Mouse (Mus musculus): ENCODE results near the gene Akt1s1.

The Akt1s1 gene

GRCm38 (mm10) chr7:44848561-44849415 is at the start of gene Akt1s1, which contains the start of gene Tbc1d17:
Gene Akt1s1 (plus strand): TSS chr7:44848991.
Gene Tbc1d17 (minus strand): TSS chr7:44849079.
- DNase-seq (ENCODE audit: low read depth, low spot score), result peak; percentile 100

GRCm38 (mm10) chr7:44808927-44809326 is 39.9 kb upstream of the Akt1s1 start:
- DNase-seq (ENCODE audit: low read depth, low spot score), result no peak

- no peak for DNase-seq (ENCODE audit: low read depth, low spot score)
These were observed 39.3 kb upstream of the Akt1s1 start for GRCm38 (mm10) chr7:44809466-44809865.

DNA sequence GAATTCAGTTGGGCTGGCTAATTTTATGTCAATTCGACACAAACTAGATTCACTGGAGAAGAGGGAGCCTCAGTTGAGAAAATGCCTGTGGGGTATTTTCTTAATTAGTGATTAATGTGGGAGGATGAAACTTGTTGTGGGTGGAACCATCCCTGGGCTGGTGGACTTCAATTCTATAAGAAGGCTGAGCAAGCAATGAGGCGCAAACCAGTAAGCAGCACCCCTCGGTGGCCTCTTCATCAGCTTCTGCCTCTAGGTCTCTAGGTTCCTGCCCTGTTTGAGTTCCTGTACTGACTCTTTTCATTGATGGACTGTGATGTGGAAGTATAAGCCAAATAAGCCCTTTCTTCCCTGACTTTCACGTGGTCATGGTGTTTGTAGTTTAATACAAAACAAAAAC is 38.4 kb upstream of the Akt1s1 start:
- no peak for DNase-seq (ENCODE audit: low read depth, low spot score)

- no peak for DNase-seq (ENCODE audit: low read depth, low spot score)
These were observed 37.8 kb upstream of the Akt1s1 start for GRCm38 (mm10) chr7:44810819-44811557.

GRCm38 (mm10) chr7:44812651-44813325 is 36.0 kb upstream of the Akt1s1 start:
- DNase-seq (ENCODE audit: low read depth, low spot score), result no peak

GRCm38 (mm10) chr7:44813985-44814384 is 34.8 kb upstream of the Akt1s1 start:
- DNase-seq (ENCODE audit: low read depth, low spot score), result no peak

- no peak for DNase-seq (ENCODE audit: low read depth, low spot score)
These were observed 34.4 kb upstream of the Akt1s1 start for GRCm38 (mm10) chr7:44814423-44814822.

GRCm38 (mm10) chr7:44814952-44815553 is 33.7 kb upstream of the Akt1s1 start:
- DNase-seq (ENCODE audit: low read depth, low spot score), result no peak

DNA sequence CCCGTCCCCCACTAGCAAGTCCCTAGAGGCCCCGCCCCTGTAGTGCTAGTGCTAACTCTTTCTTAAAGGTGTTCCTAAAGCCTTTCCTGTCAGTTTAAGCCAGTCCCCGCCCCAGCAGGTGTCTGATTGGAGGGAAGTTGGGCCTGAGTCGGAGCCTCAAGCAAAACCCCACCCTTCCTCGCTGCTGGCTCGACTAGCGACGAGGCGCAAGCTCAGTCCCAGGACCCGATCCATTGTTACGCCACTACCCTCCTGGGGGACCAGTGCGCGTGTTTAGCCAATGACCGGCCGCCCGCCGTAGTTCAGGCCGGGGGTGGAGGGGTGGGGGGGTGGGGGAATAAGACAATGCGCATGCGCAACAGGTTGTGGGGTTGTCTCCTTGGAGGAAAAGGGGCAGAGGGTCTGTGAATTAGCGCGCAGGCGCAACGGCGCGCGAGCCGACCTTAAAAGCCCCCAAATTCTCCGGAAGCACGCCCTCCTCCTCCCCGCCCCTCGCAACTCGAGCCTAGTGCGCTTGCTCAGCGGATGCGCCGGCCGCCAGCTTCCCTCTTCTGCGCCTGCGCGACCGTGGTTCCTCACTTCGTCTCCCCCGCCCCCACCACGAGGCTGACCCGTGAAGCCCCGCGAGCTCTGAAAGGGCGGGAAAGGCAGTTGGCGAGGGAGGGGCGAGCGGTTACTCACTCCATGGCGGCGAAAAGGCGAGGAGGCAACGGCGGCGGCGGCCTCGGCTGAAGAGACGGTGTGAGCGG is 32.9 kb upstream of the Akt1s1 start, which contains the start of the genes Nup62 and Il4i1:
Gene Nup62 (plus strand): TSS at position 368 of the 749 bp plus-strand sequence.
Gene Il4i1 (plus strand): TSS at position 667 of the 749 bp plus-strand sequence.
- peak; percentile 100 for DNase-seq (ENCODE audit: low read depth, low spot score)

DNA sequence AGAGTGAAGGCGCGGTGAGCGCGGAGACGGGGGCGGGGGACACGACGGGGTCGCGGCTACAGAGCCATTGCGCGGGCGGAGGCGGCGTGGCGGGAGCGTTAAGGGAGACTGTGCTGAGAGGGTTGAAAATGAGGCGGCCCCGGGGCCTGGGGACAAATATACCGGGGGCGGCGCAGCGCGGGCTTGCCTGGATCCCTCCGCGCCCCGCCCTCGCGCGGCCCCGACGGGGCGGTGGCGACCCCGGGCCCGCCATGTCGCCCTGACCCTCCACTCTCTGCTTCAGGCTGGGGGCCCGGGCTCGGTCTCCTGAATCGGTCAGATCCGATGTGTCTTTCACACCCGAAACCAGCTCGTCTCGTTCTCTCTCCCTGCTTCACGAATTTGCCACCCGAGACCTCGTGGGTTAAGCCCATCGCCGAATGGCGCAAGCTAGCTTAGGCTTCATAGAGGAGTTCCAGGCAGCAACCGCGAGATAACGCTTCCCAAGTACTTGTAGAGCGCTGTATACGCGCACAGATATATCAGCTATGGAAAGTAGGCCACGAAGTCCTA is 32.2 kb upstream of the Akt1s1 start, which contains the start of gene Atf5:
Gene Atf5 (minus strand): TSS at position 189 of the 552 bp plus-strand sequence.
- DNase-seq (ENCODE audit: low read depth, low spot score), result peak; percentile 41

- no peak for DNase-seq (ENCODE audit: low read depth, low spot score)
These were observed 31.4 kb upstream of the Akt1s1 start for GRCm38 (mm10) chr7:44817441-44817840.

- no peak for DNase-seq (ENCODE audit: low read depth, low spot score)
These were observed 30.6 kb upstream of the Akt1s1 start for GRCm38 (mm10) chr7:44818164-44818563.

- DNase-seq (ENCODE audit: low read depth, low spot score), result peak; percentile 44
These were observed 30.0 kb upstream of the Akt1s1 start for GRCm38 (mm10) chr7:44818751-44819235.

DNA sequence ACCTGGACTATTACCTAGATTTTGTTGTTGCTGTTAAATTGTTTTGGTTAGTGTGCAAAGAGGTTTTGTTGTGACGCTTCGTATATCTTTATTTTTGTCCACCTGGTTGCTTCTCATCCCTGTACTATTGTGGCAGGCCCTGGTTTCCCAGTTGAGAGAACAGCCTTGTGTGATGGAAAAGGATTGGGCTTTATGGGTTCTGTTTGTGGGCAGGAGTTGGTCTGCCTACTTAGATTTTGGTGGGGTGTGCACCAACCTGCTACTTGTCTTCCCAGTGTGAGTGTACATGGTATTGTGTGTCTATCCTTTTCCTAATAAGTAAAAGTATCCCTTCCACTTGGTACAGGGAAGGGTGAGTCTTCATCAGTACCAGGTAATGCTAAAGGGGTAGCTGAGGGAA is 29.4 kb upstream of the Akt1s1 start:
- DNase-seq (ENCODE audit: low read depth, low spot score), result no peak

GRCm38 (mm10) chr7:44819863-44820262 is 28.9 kb upstream of the Akt1s1 start:
- no peak for DNase-seq (ENCODE audit: low read depth, low spot score)

DNA sequence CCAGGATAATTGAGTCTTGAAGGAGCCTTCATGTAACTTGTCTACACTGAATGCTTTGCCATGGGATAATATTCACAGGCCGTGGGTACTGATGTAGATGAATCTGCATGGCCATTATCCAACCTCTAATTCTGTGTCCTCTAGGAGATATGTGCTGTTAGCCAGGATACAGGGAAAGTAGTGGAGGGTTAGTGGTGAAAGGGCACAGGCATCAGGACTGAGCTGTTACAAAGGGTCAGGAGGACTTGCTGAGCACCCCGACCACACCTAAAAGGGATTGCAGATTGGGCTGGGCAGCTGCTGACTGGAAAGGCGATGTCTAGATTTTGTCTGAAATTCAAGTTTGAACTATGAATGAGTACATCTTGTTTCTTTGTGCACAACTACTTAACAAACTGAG is 28.3 kb upstream of the Akt1s1 start:
- DNase-seq (ENCODE audit: low read depth, low spot score), result no peak

DNA sequence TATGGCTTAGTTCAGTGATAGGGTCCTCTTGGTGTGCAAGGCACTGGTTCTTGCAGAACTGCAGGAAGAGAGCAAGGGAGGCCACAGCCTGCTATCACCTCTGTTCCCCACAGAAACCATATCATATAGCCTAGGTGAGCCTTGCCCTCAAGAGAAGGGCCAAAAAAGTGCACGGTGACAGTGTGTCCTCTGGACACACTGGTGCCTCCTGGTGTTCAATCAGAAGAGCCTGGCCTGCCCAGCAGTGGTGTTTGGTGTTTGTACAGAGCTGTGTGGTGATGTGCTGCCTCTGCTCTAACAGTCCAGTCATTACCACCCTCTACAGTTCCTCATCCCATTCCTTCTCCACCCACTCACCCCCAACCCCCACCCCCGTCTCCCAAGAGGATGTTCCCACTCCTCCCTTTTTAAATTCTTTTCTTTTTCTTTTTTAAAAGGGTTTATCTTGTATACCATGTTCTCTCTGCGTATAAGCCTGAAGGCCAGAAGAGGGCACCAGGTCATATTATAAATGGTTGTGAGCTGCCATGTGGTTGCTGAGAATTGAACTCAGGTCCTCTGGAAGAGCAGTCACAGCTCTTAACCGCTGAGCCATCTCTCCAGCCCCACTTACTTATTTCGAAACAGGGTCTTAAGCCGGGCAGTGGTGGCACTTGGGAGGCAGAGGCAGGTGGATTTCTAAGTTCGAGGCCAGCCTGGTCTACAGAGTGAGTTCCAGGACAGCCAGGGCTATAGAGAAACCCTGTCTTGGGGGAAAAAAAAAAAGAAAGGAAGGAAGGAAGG is 26.9 kb upstream of the Akt1s1 start:
- peak; percentile 44 for DNase-seq (ENCODE audit: low read depth, low spot score)

- DNase-seq (ENCODE audit: low read depth, low spot score), result no peak
These were observed 25.4 kb upstream of the Akt1s1 start for GRCm38 (mm10) chr7:44823409-44823808.

Measured in ES-CJ7 (cell line).